Mouse (Mus musculus): ENCODE measurements around the gene Etl4. TPM values are rescaled to one million over a fixed set of nuclear protein-coding genes. Genes with fewer than 3 reads are reported as not detected.

Etl4 gene
- total and polyA plus RNA-seq, 3 experiments, result 29.8 to 40.3 (median 36.0) TPM

DNA sequence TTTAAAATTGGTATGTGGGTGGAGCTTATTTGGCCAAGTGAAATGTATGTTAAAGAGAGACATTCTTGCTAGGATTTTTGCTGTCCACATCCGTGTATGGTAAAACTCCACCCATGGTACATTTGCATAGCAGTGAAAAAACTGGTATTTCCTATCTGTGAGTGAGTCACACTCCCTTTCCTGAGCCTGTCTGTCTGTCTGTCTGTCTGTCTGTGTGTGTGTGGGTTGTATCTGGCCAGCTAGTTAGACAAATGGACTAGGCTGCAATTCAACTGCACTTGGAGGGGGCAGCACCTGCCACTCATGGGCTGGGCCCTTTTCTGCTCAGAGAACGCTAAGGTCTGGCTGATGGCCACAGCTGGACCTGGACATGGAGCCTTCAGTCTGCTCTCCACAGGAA, 650.1 kb downstream of the Etl4 start:
- DNase-seq, result no peak

DNA sequence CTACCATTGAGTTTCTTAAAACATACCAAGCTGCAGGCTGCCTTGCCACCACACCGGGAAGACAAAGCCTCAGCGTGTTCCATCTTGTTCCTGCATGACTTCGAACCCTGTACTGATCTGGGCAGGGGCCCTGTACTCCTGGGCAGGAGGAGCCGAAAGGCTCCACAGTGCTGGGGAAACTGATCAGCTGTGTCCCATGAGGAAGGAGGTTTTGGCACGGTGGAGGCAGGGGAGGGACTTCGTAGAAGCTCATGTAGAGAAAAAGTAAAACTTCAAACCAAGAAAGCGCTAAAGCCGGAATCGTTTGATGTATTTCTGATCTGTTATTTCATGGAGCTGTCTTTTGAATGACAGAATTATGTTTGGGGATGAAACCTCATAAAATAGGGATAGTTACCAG, 651.0 kb downstream of the Etl4 start:
- 85% methylated on average over 9 of the region's 9 CpGs for WGBS

More for the DNA sequence above, 650.1 kb downstream of the Etl4 start:
- H3K4me3 ChIP-seq, result no peak overlapping the region
- no peak overlapping the region for H3K27ac ChIP-seq
- intact Hi-C loops (cut with DNase I), result loop anchor here (5.0 kb wide), 1 partner anchor 53 kb away; no protein-coding TSS in a partner anchor
- TF ChIP-seq EP300 (IDR thresholded peaks at IDR 0.05; ENCODE audit: insufficient read depth, low read depth, low read length) (no peak), CTCF (IDR thresholded peaks at IDR 0.05) (peak; percentile 16; the same call in 1 of the 2 replicates)
- WGBS, result 21% methylated on average over 2 of the region's 2 CpGs
- H3K36me3 ChIP-seq (ENCODE audit: control insufficient read depth, insufficient read depth, low read length), result peaks cover 8% of the 10 kb centered on the region
- no peaks in the 10 kb centered on the region for H3K27me3 ChIP-seq (ENCODE audit: control insufficient read depth, insufficient read depth, low read length)
- peaks cover 12% of the 10 kb centered on the region for H3K4me1 ChIP-seq (ENCODE audit: control insufficient read depth, insufficient read depth, low read length)
- H3K79me2 ChIP-seq (replicated peaks; ENCODE audit: control insufficient read depth, insufficient read depth, low read length), result no peaks in the 10 kb centered on the region
- H3K9ac ChIP-seq (ENCODE audit: low read depth, low read length), result no peak overlapping the region

GRCm38 (mm10) chr2:20563036-20563435, 653.5 kb downstream of the Etl4 start:
- Histone ChIP-seq H3K79me2 (replicated peaks; ENCODE audit: control insufficient read depth, insufficient read depth, low read length) (no peaks in the 10 kb centered on the region), H3K27me3 (ENCODE audit: control insufficient read depth, insufficient read depth, low read length) (no peaks in the 10 kb centered on the region), H3K27ac (no peak overlapping the region), H3K9ac (ENCODE audit: low read depth, low read length) (no peak overlapping the region), H3K4me1 (ENCODE audit: control insufficient read depth, insufficient read depth, low read length) (peaks cover 12% of the 10 kb centered on the region), H3K36me3 (ENCODE audit: control insufficient read depth, insufficient read depth, low read length) (peaks cover 10% of the 10 kb centered on the region), H3K4me3 (no peak overlapping the region)
- intact Hi-C loops (cut with DNase I), result loop anchor here (5.0 kb wide), 1 partner anchor 49 kb away; no protein-coding TSS in a partner anchor
- no peak for TF ChIP-seq POLR2A (IDR thresholded peaks at IDR 0.05; ENCODE audit: insufficient read depth, low read depth, low read length)
- no peak for TF ChIP-seq EP300 (IDR thresholded peaks at IDR 0.05; ENCODE audit: insufficient read depth, low read depth, low read length)
- TF ChIP-seq CTCF (IDR thresholded peaks at IDR 0.05), result no peak
- no peak for DNase-seq
- 44% methylated on average over 6 of the region's 6 CpGs for WGBS

More for the DNA sequence above, 651.0 kb downstream of the Etl4 start:
- intact Hi-C loops (cut with DNase I), result loop anchor here (5.0 kb wide), 1 partner anchor 52 kb away; no protein-coding TSS in a partner anchor
- Histone ChIP-seq H3K4me3 (no peak overlapping the region), H3K79me2 (replicated peaks; ENCODE audit: control insufficient read depth, insufficient read depth, low read length) (no peaks in the 10 kb centered on the region), H3K27me3 (ENCODE audit: control insufficient read depth, insufficient read depth, low read length) (no peaks in the 10 kb centered on the region), H3K9ac (ENCODE audit: low read depth, low read length) (no peak overlapping the region), H3K27ac (no peak overlapping the region), H3K36me3 (ENCODE audit: control insufficient read depth, insufficient read depth, low read length) (peaks cover 8% of the 10 kb centered on the region), H3K4me1 (ENCODE audit: control insufficient read depth, insufficient read depth, low read length) (peaks cover 12% of the 10 kb centered on the region)
- DNase-seq, result no peak
- TF ChIP-seq POLR2A (IDR thresholded peaks at IDR 0.05; ENCODE audit: insufficient read depth, low read depth, low read length) (no peak), EP300 (IDR thresholded peaks at IDR 0.05; ENCODE audit: insufficient read depth, low read depth, low read length) (no peak), CTCF (IDR thresholded peaks at IDR 0.05) (no peak)

DNA sequence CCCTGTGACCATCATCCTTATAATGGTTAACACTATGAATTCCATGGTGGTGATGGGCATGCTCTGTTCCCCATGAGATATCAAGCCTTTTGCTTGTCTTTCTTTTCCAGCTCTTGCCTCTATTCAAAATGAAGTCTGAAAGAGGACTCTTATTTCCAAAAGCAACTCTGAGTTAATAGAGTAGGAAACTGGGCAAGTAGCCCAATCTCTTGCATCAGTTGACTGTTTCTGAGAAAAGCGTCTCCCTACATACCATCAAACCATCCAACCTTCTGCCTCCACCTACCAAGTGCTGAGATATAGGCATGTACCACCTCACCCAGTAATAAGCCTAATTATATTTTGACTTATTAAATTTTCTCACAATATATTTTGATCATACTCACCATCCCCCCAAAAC, 658.9 kb downstream of the Etl4 start:
- no peak for DNase-seq

GRCm38 (mm10) chr2:20571940-20572339, 662.4 kb downstream of the Etl4 start:
- Histone ChIP-seq H3K9ac (ENCODE audit: low read depth, low read length) (no peak overlapping the region), H3K27ac (no peak overlapping the region), H3K79me2 (replicated peaks; ENCODE audit: control insufficient read depth, insufficient read depth, low read length) (no peaks in the 10 kb centered on the region; the same call in 1 of the 2 replicates), H3K4me1 (ENCODE audit: control insufficient read depth, insufficient read depth, low read length) (peaks cover 1% of the 10 kb centered on the region; the same call in 1 of the 2 replicates), H3K4me3 (no peak overlapping the region), H3K36me3 (ENCODE audit: control insufficient read depth, insufficient read depth, low read length) (peaks cover 6% of the 10 kb centered on the region; the same call in 1 of the 2 replicates), H3K27me3 (ENCODE audit: control insufficient read depth, insufficient read depth, low read length) (no peaks in the 10 kb centered on the region)
- 54% methylated on average over 1 of the region's 1 CpGs for WGBS
- intact Hi-C loops (cut with DNase I), result no loop called here
- no peak for TF ChIP-seq POLR2A (IDR thresholded peaks at IDR 0.05; ENCODE audit: insufficient read depth, low read depth, low read length)
- TF ChIP-seq CTCF (IDR thresholded peaks at IDR 0.05), result no peak
- TF ChIP-seq EP300 (IDR thresholded peaks at IDR 0.05; ENCODE audit: insufficient read depth, low read depth, low read length), result no peak
- no peak for DNase-seq

More for the DNA sequence above, 658.9 kb downstream of the Etl4 start:
- no peak overlapping the region for H3K4me3 ChIP-seq
- 50% methylated on average over 1 of the region's 1 CpGs for WGBS
- intact Hi-C loops (cut with DNase I), result no loop called here
- H3K9ac ChIP-seq (ENCODE audit: low read depth, low read length), result no peak overlapping the region
- peaks cover 6% of the 10 kb centered on the region; the same call in 1 of the 2 replicates for H3K36me3 ChIP-seq (ENCODE audit: control insufficient read depth, insufficient read depth, low read length)
- peaks cover 1% of the 10 kb centered on the region; the same call in 1 of the 2 replicates for H3K4me1 ChIP-seq (ENCODE audit: control insufficient read depth, insufficient read depth, low read length)
- H3K27me3 ChIP-seq (ENCODE audit: control insufficient read depth, insufficient read depth, low read length), result no peaks in the 10 kb centered on the region
- TF ChIP-seq POLR2A (IDR thresholded peaks at IDR 0.05; ENCODE audit: insufficient read depth, low read depth, low read length) (no peak), EP300 (IDR thresholded peaks at IDR 0.05; ENCODE audit: insufficient read depth, low read depth, low read length) (no peak), CTCF (IDR thresholded peaks at IDR 0.05) (no peak)
- no peaks in the 10 kb centered on the region for H3K79me2 ChIP-seq (replicated peaks; ENCODE audit: control insufficient read depth, insufficient read depth, low read length)
- no peak overlapping the region for H3K27ac ChIP-seq

- Histone ChIP-seq H3K4me1 (ENCODE audit: control insufficient read depth, insufficient read depth, low read length) (peaks cover 8% of the 10 kb centered on the region), H3K27me3 (ENCODE audit: control insufficient read depth, insufficient read depth, low read length) (no peaks in the 10 kb centered on the region), H3K9ac (ENCODE audit: low read depth, low read length) (no peak overlapping the region), H3K27ac (no peak overlapping the region), H3K36me3 (ENCODE audit: control insufficient read depth, insufficient read depth, low read length) (peaks cover 10% of the 10 kb centered on the region), H3K79me2 (replicated peaks; ENCODE audit: control insufficient read depth, insufficient read depth, low read length) (no peaks in the 10 kb centered on the region; the same call in none of the 2 replicates), H3K4me3 (no peak overlapping the region)
- DNase-seq, result no peak
- intact Hi-C loops (cut with DNase I), result no loop called here
- TF ChIP-seq CTCF (IDR thresholded peaks at IDR 0.05) (no peak), EP300 (IDR thresholded peaks at IDR 0.05; ENCODE audit: insufficient read depth, low read depth, low read length) (no peak), POLR2A (IDR thresholded peaks at IDR 0.05; ENCODE audit: insufficient read depth, low read depth, low read length) (no peak)
- WGBS, result 23% methylated on average over 3 of the region's 3 CpGs
Measured at GRCm38 (mm10) chr2:20580331-20580730, 670.8 kb downstream of the Etl4 start.

Measured in heart, adult 2 months (tissue).